Mouse (Mus musculus) liver, embryonic 11.5 days (tissue): ENCODE results near the gene Eif2b1. TPM values are rescaled to one million over a fixed set of nuclear protein-coding genes. Genes with fewer than 3 reads are reported as not detected.

Experiments used
- ATAC-seq: fragments of 200-750 bp; cut with Nextera tagmentation; replicated peaks from 2 replicates; pipeline ENCODE4 v1.8.0; 2017; ENCODE audit warnings: moderate number of reproducible peaks, mild to moderate bottlenecking, moderate TSS enrichment, moderate library complexity; ENCODE audit not compliant: low FRiP score
- DNase-seq: peaks from one replicate; pipeline ENCODE4 v3.0.0-alpha.2; 2017; ENCODE audit warnings: low spot score
- H3K27ac ChIP-seq: fragments of 300-500 bp; sonication (generic); 2 replicates; pipeline ENCODE4 v1.5.1; 2014; ENCODE audit warnings: mild to moderate bottlenecking, low read depth, low read length, control low read depth
- H3K27me3 ChIP-seq: fragments of 300-500 bp; sonication (generic); replicated peaks from 2 replicates; pipeline ENCODE4 v1.6.1; 2014; ENCODE audit warnings: low read length, mixed read lengths; ENCODE audit not compliant: control insufficient read depth, insufficient read depth
- H3K36me3 ChIP-seq: fragments of 300-500 bp; sonication (generic); 2 replicates; pipeline ENCODE4 v1.6.1; 2014; ENCODE audit warnings: mild to moderate bottlenecking, low read length, moderate library complexity, mixed read lengths; ENCODE audit not compliant: control insufficient read depth, insufficient read depth
- H3K4me1 ChIP-seq: fragments of 300-500 bp; sonication (generic); replicated peaks from 2 replicates; pipeline ENCODE4 v1.6.1; 2014; ENCODE audit warnings: low read length, mixed read lengths; ENCODE audit not compliant: control insufficient read depth, insufficient read depth
- H3K4me2 ChIP-seq: fragments of 300-500 bp; sonication (generic); 2 replicates; pipeline ENCODE4 v1.6.1; 2014; ENCODE audit warnings: mild to moderate bottlenecking, control low read depth, moderate library complexity
- H3K4me3 ChIP-seq: fragments of 300-500 bp; sonication (generic); 2 replicates; pipeline ENCODE4 v1.5.1; 2014; ENCODE audit warnings: low read depth, low read length, control low read depth
- H3K9ac ChIP-seq: fragments of 300-500 bp; sonication (generic); 2 replicates; pipeline ENCODE4 v1.6.1; 2014; ENCODE audit warnings: low read depth, low read length, control low read depth
- H3K9me3 ChIP-seq: fragments of 300-500 bp; sonication (generic); 2 replicates; pipeline ENCODE4 v1.6.1; 2016; ENCODE audit warnings: low read length, inconsistent platforms, mixed read lengths; ENCODE audit not compliant: control insufficient read depth
- WGBS: fragments of 180-500 bp; shearing (Covaris S2); extraction: QIAGEN DNeasy Blood & Tissue Kit; methylation state at CpG from one replicate; pipeline ENCODE4 v1.1.7; 2014; 5-methylcytosine and 5-hydroxymethylcytosine counted together
- polyA plus RNA-seq: library from polyadenylated mRNA; unstranded; fragments of >200 nt; fragmentation: Nextera tagmentation; extraction: Ambion mirVana; gene quantifications from 2 replicates; pipeline ENCODE4 v1.2.1, GENCODE M21; 2014

The Eif2b1 gene
- polyA plus RNA-seq, 1 experiment from 2014 or later: 119 TPM

DNA sequence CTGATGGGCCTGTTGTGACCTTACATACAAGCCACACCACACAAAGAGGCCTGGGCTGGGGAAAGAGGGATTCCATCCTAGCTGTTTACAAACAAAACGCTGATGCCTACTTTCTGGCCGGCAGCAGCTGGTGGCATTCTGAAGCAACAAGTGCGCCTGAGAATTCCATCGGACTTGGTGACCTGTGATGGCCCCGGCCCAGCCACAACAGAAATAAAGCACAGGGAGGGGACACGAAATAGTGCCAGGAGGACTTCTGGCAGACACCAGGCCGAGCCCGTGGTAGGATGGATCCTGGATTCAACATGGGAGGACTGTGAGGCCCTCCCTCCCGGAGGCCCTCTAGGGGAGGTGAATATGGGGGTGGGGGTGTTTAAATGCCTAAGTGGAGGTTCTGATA, 50.1 kb downstream of the Eif2b1 start:
- Histone ChIP-seq H3K4me1 (peaks cover 32% of the 10 kb centered on the region), H3K9ac (peak overlapping the region; percentile 32; the same call in 1 of the 2 replicates), H3K27me3 (peaks cover 29% of the 10 kb centered on the region), H3K27ac (peak overlapping the region; percentile 19; the same call in 1 of the 2 replicates), H3K4me2 (peak overlapping the region; percentile 94), H3K36me3 (no peaks in the 10 kb centered on the region), H3K4me3 (peak overlapping the region; percentile 35), H3K9me3 (no peaks in the 10 kb centered on the region)
- ATAC-seq (no peak), DNase-seq (no peak)
- WGBS: 53% methylated on average over 9 of the region's 9 CpGs

DNA sequence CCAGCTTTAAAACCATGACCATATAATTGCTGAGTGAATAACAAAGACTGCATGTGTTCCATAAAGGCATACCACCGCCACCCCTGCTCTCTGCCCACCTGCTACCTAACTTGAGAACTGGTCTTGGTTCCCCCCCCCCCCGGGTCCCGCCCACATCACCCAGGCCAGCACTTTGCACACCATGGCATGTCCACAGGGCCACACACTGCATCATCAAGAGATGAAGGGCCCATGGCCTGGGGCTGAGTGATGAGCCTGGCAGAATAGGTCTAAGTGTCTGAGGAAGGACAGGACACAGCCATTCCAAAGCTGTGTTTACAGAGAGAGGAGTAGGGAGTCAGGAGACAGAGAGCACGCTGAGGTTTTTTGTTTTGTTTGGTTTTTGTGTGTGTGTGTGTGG, 50.6 kb downstream of the Eif2b1 start:
- peak overlapping the region; percentile 94 for H3K4me2 ChIP-seq
- H3K9ac ChIP-seq: 0 out of 2 replicates have a peak overlapping the region, but pooled peaks have one; percentile 32
- 0 out of 2 replicates have a peak overlapping the region, but pooled peaks have one; percentile 35 for H3K4me3 ChIP-seq
- no peaks in the 10 kb centered on the region for H3K9me3 ChIP-seq
- DNase-seq: no peak
- peaks cover 29% of the 10 kb centered on the region for H3K27me3 ChIP-seq
- H3K27ac ChIP-seq: no peak overlapping the region
- no peak for ATAC-seq
- H3K4me1 ChIP-seq: peaks cover 32% of the 10 kb centered on the region
- H3K36me3 ChIP-seq: no peaks in the 10 kb centered on the region
- 77% methylated on average over 4 of the region's 4 CpGs for WGBS

DNA sequence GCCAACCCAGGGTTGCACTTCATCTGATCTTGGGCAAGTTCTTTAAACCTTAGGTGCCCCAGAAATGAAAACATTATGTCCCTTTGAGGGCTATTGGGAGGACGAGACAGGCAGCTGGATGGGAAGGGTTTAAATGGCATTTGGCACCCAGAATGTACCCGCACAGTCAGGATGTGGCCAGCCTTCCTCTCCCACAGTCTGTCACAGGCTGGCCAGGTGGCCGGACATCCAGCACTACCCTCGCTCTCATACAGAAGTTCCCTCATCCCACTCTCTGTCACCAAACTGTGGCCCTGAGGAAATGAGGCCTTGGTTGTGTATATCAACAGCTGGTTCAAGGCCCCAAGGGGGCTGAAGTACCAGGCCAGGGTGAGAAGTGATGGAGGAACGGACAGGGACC, 54.0 kb downstream of the Eif2b1 start:
- DNase-seq (no peak), ATAC-seq (no peak)
- WGBS: 83% methylated on average over 5 of the region's 5 CpGs
- H3K27me3 ChIP-seq: peaks cover 8% of the 10 kb centered on the region
- H3K4me1 ChIP-seq: peaks cover 16% of the 10 kb centered on the region
- H3K4me3 ChIP-seq: no peak overlapping the region
- H3K9ac ChIP-seq: no peak overlapping the region
- no peaks in the 10 kb centered on the region for H3K9me3 ChIP-seq
- no peak overlapping the region for H3K4me2 ChIP-seq
- H3K27ac ChIP-seq: no peak overlapping the region
- no peaks in the 10 kb centered on the region for H3K36me3 ChIP-seq

DNA sequence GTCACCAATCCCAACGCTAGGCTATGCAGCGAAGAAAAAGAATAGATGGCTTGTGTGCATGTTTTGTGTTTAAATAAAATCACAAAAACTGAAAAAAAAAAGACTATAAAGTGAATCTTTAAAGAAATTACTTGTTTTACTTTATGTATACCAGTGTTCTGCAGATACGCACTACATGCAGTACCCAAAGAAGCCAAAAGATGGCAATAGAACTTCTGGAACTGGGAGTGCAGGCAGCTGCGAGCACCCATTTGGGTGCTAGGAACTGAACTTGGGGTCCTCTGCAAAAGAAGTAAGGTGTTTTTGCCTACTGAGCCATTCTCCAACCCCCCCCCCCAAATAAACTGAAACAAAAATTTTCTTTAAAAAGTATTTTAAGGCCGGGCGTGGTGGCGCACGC, 55.9 kb downstream of the Eif2b1 start:
- H3K4me1 ChIP-seq: no peaks in the 10 kb centered on the region
- no peaks in the 10 kb centered on the region for H3K36me3 ChIP-seq
- H3K27me3 ChIP-seq: no peaks in the 10 kb centered on the region
- H3K27ac ChIP-seq: no peak overlapping the region
- no peak overlapping the region for H3K4me3 ChIP-seq
- H3K4me2 ChIP-seq: no peak overlapping the region
- no peak for ATAC-seq
- no peaks in the 10 kb centered on the region for H3K9me3 ChIP-seq
- no peak overlapping the region for H3K9ac ChIP-seq
- no peak for DNase-seq
- 92% methylated on average over 8 of the region's 8 CpGs for WGBS

DNA sequence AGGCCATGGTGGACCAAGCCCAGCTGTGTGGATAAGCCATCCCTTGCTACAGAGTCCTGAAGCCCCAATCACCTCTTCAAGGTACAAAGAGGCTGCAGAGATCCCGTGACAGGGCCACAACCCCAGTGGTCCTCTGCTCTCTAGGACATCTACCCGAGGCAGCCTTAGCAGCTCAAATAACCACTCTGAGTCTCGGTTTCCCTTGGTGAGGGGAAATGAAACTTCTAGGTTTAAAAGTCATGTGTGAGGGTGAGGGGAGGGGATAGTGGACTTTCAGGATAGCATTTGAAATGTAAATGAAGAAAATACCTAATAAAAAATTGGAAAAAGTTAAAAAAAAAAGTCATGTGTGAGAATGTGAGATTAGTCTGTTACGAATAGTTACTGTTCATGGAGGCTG, 57.3 kb downstream of the Eif2b1 start:
- Histone ChIP-seq H3K9me3 (no peaks in the 10 kb centered on the region), H3K4me1 (no peaks in the 10 kb centered on the region), H3K27ac (no peak overlapping the region), H3K27me3 (no peaks in the 10 kb centered on the region), H3K4me2 (no peak overlapping the region), H3K36me3 (no peaks in the 10 kb centered on the region), H3K9ac (no peak overlapping the region), H3K4me3 (no peak overlapping the region)
- DNase-seq: no peak
- 83% methylated on average over 4 of the region's 4 CpGs for WGBS
- no peak for ATAC-seq

Other genes with a start within 250 kb of the Eif2b1 start
- 97.9 and 124 TPM in 2 replicates for gene Cdk2ap1, start 216.0 kb downstream of the Eif2b1 start, polyA plus RNA-seq
- gene Sbno1, start 153.1 kb downstream of the Eif2b1 start, polyA plus RNA-seq: 75.2 and 86.4 TPM in 2 replicates
- gene Kmt5a, start 139.2 kb downstream of the Eif2b1 start, polyA plus RNA-seq: 132 and 145 TPM in 2 replicates
- gene Rilpl2, start 100.8 kb downstream of the Eif2b1 start, polyA plus RNA-seq: 18.7 and 19.8 TPM in 2 replicates
- gene Snrnp35, start 96.0 kb downstream of the Eif2b1 start, polyA plus RNA-seq: 13.6 and 14.0 TPM in 2 replicates
- 9.8 and 10.6 TPM in 2 replicates for gene Rilpl1, start 47.7 kb downstream of the Eif2b1 start, polyA plus RNA-seq
- gene Tmed2, start 38.4 kb downstream of the Eif2b1 start, polyA plus RNA-seq: 521 and 566 TPM in 2 replicates
- 18.9 and 19.6 TPM in 2 replicates for gene Ddx55, start 26.3 kb downstream of the Eif2b1 start, polyA plus RNA-seq
- gene Gtf2h3, start within 50 bp of the Eif2b1 start, polyA plus RNA-seq: 69.7 and 69.9 TPM in 2 replicates
- 31.2 and 36.0 TPM in 2 replicates for gene Atp6v0a2, start 49.4 kb upstream of the Eif2b1 start, polyA plus RNA-seq
- gene Dnah10, start 146.0 kb upstream of the Eif2b1 start, polyA plus RNA-seq: 0.05 and 0.10 TPM in 2 replicates